Mouse (Mus musculus): Measurements from ENCODE around the gene Tm6sf2.
"Not testable (repeated sequence)": the region's sequence is repeated elsewhere in the genome, so short reads cannot be mapped to it uniquely, and the experiment has no call there.

The Tm6sf2 gene

GRCm38 (mm10) chr8:70072441-70073069 is at the start of gene Tm6sf2:
Tm6sf2 (plus strand) TSS chr8:70072924.
- in situ Hi-C loops (cut with MboI, MseI): no loop called here

DNA sequence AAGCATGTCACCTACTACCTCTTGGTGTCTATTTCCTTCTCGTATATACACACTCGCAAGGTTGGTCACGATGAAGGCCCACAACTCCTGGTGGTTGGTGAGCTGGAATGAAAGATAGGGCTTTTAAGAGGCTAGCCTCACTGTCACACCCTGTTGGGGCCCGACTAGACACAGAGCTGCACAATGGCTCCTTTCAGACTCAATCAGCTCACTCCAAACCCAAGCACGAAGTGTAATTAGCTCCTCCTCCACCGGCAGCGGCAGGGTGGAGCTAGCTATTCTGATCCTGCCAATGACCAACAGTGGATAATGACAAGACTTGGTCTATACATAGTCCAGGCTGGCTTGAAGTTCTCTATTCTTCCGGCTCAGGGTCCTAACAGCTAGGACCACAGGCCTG is 49.1 kb upstream of the Tm6sf2 start:
- in situ Hi-C loops (cut with MboI, MseI): no loop called here

DNA sequence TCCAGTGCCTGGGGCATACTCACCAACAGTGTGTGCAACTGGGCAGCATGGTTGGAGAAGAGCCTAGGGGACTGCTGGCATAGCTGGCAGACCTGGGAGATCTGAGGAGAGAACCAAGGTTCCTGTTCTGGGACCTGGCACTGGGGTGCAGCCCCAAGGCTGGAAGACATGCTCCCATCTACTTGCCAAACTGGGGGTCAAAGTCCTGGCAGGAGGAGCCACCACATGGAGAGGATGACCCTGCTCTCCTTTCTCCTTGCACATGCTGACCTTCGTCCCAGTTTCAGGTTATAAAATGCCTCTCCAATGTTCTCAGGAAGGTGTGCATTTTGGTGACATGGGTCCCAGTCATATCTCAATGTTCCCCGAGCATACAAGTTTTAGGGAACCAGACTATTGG is 46.6 kb upstream of the Tm6sf2 start:
- in situ Hi-C loops (cut with MboI, MseI): no loop called here

- in situ Hi-C loops (cut with MboI, MseI): no loop called here
Observed at GRCm38 (mm10) chr8:70030255-70030654, 42.5 kb upstream of the Tm6sf2 start.

DNA sequence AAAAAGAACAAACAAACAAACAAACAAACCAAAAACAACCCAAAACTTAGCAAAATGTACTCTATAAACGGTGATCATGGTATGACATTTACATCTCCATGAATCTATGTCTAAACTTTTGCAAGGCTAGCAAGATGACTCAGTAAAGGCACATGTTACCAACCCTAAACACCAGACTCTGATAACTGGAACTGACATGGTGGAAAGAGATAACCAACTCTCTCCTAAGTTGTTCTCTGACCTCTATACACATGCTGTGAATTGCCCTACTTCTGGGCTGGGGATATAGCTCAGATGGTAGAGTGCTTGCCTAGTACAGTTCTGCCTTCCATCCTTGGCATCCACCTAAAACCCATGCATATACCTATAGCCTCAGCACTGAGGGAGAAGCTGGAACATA is 34.7 kb upstream of the Tm6sf2 start:
- in situ Hi-C loops (cut with MboI, MseI): no loop called here

- in situ Hi-C loops (cut with MboI, MseI): no loop called here
Observed at GRCm38 (mm10) chr8:70041885-70042546, 30.7 kb upstream of the Tm6sf2 start.

DNA sequence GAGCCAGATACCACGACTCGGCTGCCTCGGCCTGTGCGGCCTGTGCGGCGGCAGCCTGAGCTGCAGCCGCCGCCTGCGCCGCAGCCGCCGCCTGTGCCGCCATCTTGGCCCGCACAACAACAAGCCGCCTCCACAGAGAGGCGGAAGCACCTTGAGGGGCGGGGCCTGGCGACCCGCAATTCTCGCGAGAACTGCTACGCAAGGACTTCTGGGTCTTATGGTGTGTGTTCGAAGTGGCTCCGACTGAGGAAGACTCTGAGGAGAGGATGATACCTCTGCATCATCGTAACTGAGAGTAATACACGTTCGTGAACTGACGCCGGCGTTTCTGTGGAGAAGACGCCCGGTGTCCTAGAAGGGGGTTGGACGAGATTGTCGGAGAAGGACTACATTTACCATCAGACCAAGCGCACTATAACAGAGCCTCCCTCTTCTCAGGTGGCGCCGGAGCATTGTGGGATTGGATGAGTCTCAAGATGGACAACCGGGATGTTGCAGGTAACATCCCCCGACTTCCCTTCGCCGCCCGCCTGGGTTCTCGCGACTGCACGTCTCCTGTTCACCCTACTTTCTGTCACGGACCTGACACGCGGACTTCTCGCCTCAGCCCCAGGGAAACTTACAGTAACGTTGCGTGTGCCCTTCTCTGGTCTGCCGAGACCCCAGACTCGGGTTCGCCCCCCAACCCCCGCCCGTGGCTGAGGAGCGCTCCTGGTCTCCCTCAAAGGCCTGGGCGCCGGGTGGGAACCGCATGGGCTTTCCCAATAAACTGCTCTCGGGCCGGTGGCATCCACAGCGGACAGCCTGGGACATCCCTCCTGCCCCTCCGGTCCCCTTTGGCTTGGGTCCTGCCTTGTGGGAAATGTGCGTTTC is 29.9 kb upstream of the Tm6sf2 start, which contains the start of the genes Mau2 and Sugp1:
Mau2 (minus strand) TSS at position 152 of the 873 bp plus-strand sequence.
Sugp1 (plus strand) TSS at position 231 of the 873 bp plus-strand sequence.
- in situ Hi-C loops (cut with MboI, MseI): no loop called here

DNA sequence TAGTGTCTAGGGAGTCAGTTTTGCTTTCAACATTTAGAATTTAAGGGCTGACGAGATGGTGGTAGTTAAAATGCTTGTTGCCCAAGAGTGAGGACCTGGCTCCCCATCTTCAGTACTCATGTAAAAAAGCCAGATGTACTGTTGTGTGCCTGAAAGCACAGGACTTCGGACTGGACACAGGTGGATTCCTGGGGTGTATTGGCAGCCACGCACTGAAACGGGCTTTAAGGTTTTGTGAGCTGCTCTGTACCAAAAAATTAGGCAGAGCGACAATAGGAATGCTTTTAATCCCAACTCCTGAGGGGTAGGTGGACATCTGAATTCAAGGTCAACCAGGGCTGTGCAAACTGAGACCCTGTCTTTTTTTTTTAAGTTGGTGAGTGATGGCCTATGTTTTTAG is 28.7 kb upstream of the Tm6sf2 start:
- in situ Hi-C loops (cut with MboI, MseI): no loop called here

DNA sequence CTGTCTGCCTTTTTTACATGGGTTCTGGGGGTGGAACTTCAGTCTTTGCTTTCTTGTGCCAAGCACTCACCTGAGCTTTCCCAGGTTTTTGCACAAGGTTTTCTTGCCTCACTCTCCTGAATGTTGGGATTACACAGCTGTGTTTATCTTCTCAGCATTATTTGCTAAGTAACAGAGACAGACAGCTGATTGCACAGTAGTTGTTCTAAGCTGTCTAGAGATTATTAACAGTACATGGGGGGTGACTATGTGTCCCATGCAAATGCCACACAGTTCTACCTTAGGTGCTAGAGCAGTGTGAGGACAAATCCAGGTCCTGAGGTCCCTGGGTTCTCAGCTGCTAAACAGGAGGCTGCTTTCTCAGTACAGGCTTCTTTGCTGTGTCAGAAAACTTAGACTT is 23.1 kb upstream of the Tm6sf2 start:
- in situ Hi-C loops (cut with MboI, MseI): no loop called here

GRCm38 (mm10) chr8:70050434-70050833 is 22.3 kb upstream of the Tm6sf2 start:
- in situ Hi-C loops (cut with MboI, MseI): not testable (repeated sequence)

- in situ Hi-C loops (cut with MboI, MseI): no loop called here
Observed at GRCm38 (mm10) chr8:70057721-70058120, 15.0 kb upstream of the Tm6sf2 start.

DNA sequence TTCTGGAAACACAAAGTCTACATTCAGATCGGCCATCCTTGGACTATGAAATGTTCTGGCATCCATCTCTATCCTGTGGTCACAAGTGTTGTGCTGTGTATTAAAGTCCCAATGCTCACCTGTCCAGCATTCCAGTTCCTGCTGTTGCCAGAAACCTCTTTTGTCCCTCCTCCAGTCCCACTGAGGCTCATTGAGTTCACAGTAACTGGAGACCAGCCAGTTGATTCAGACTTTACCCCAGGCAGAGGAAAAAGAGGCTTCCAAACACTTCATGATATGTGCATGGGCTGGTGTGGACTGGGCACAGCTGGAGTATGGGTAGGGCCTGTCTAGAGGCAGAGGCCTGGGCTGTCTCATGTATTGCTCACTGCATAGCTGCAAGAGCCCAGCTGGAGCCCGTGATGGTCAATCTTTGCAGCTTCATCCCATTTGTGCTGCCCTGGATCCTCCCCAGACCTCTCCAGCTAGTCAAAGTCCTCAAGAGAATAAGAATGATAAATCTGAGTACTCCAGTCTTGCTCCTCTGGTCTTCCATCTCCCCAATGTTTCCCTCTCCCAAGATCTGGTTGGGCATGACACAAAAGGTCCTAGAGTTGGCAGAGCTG is 786 bp upstream of the Tm6sf2 start:
- in situ Hi-C loops (cut with MboI, MseI): no loop called here

DNA sequence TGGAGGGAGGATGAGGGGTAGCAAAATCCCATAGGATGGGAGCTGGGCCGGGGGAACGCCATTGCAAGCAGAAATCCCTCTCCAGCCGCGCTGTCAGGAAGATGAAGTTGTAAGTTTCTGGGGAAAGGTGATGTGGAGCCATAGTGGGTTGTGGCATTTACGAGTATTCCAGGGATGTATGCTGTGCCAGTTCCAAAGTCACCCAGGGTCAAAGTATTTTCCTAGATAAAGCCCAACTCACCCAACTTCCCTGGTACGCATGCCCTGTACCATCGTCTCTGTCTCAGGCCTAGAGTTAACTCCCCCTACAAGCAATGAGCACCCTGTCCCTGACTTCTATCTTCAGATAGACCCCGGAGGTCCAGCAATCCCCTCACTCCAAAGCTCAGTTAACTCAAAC is 396 bp downstream of the Tm6sf2 start:
- in situ Hi-C loops (cut with MboI, MseI): no loop called here

DNA sequence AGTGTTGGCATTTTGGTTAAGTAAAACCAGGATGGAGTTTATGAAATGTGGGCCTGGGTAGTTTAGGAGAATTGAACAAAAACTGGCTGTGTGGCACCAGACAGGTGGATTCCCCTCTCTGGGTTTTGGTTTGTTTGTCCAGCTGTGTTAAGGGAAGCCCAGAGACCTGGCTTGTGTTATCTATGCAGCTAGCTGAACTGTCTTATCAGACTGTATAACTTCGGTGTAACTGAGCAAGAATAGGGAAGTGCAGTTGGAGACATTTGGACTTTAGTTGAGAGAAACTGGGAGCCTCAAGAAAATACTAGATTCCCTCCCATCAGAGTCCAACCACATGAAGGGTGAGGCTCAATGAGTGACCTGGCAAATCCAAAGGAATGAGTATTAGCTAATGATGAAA is 958 bp downstream of the Tm6sf2 start:
- in situ Hi-C loops (cut with MboI, MseI): no loop called here

DNA sequence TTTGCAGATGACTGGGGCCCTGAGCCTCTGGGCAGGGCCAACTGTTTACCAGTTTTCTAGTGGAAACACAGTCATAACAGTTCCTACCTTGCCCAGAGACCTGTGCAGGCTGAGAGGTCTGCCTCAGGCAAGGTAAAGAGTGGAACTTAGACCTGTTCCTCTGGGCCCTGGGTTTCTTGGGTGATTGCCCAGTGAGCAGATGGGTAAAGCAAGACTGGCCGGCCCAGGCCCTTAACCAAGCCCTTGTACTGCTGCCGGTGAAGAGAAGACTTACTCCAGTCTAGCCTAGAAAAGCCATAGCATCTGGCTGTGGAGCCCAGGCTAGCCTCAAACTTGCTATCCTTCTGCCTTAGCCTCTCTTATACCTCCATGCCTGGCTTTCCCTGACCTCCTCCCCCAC is 9.3 kb downstream of the Tm6sf2 start:
- in situ Hi-C loops (cut with MboI, MseI): no loop called here

DNA sequence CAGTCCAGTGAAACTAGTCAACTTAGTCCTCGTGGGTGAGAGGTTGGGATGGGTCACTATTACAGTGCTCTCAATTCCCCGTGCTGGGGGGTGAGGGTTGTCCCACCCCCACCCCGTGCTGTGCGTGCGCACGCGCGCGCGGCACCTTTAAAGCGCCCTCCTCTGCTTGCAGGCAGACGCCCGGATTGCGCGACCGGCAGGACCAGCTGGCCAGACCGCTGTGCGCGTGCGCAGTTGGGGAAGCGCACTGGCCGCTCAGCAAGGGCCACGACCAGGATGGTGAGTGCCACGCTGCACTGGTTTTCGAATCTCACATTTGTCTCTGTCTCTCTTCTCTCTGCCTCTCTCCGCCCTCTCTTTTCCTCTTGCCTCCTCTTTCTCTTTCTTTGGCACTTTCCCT is 10.6 kb downstream of the Tm6sf2 start, which contains the start of gene Hapln4:
Hapln4 (plus strand) TSS at position 173 of the 400 bp plus-strand sequence.
- in situ Hi-C loops (cut with MboI, MseI): no loop called here

DNA sequence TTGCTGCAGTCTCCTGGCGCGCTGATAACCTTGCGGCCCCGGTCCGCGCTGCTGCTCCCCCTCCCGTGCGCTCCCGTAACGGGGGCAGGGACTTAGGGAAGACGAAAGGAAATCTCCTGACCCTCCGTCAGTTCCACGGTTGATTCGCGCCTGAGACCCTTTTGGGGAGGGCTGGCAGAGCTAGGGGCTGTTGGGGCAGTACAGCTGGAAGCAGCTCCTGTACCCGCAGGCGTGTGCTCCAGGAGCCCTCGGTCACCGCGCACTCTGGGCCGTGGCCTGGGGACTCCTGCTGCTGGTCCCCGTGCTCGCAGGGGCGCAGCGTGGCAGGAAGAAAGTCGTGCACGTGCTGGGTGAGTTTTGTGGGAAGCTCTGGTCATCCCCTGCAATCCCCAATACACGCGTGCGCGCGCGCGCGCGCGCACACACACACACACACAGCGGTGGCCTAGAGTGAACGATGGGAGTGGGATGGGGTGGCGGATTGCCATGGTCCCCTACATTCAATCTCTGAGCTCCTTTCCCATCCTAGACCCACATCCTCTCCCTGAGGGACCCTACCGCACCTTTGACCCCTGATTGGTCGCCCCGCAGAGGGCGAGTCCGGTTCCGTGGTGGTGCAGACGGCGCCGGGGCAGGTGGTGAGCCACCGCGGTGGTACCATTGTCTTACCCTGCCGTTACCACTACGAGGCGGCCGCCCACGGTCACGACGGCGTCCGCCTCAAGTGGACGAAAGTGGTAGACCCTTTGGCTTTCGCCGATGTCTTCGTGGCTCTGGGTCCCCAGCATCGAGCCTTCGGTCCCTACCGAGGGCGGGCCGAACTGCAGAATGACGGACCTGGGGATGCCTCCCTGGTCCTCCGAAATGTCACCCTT is 11.7 kb downstream of the Tm6sf2 start:
- in situ Hi-C loops (cut with MboI, MseI): no loop called here

DNA sequence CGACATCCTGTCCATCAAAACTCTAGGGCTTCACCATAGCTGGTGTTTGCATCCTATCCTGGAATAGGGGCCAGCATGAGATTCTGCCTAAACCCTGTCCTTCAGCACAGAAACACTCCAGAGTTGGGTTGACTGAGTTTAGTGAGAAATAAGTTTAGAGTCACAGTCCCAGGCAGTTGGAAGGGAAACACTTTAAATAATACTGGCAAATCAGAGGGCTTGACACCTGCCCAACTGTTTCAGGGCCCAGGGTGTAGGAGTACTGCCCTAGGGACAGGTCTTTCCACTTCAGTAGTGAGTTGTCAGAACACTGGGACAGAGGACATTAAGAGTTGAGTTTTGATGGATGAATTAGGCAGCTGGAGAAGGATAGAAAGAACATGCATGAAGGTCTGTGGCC is 13.4 kb downstream of the Tm6sf2 start:
- in situ Hi-C loops (cut with MboI, MseI): no loop called here

GRCm38 (mm10) chr8:70087237-70087636 is 14.5 kb downstream of the Tm6sf2 start:
- in situ Hi-C loops (cut with MboI, MseI): no loop called here

DNA sequence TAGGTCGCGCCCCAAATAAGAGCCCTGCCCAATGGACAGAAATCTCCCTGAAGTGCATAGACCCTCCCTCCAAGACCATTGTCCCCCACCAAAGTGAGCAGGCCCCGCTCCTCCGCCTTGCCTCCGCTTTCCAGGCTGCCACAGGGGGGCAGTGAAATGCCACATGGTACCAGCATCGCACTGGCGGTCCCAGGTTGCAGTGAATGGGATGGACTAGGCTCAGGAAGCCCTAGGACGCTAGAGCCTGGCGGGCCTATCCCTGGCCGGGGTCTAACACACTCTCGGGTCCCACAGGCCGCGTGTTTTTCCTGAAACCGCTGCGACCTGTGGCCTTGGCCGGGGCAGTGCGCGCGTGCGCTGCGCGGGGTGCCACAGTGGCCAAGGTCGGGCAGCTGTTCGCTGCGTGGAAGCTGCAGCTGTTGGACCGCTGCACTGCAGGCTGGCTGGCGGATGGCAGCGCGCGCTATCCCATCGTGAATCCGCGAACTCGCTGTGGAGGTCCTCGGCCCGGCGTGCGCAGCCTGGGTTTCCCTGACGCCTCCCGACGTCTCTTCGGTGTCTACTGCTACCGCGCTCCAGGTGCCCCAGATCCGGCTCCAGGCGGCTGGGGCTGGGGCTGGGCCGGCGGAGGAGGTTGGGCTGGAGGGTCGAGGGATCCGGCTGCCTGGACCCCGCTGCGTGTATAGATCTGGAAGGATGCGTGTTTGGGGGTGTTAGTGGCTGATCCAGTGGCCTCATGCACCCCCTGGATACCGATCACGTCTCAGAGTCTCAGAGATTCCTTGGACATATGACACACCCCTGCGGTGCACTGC is 15.3 kb downstream of the Tm6sf2 start:
- in situ Hi-C loops (cut with MboI, MseI): no loop called here
